Mouse (Mus musculus) thymus, adult 2 months (tissue): ENCODE measurements around the gene Slc25a53. TPM values are rescaled to one million over a fixed set of nuclear protein-coding genes. Genes with fewer than 3 reads are reported as not detected.
"Not testable (repeated sequence)": the region's sequence is repeated elsewhere in the genome, so short reads cannot be mapped to it uniquely, and the experiment has no call there.

Source experiments
- DNase-seq: peaks from one replicate; pipeline ENCODE4 v3.0.0; 2021
- H3K27ac ChIP-seq: fragments of 200-500 bp; 2 replicates; pipeline ENCODE4 v1.5.1; 2012; ENCODE audit warnings: low read length, control low read depth; ENCODE audit not compliant: control insufficient read depth, insufficient read depth
- H3K27me3 ChIP-seq: fragments of 200-500 bp; 2 replicates; pipeline ENCODE4 v1.6.1; 2012; ENCODE audit warnings: mild to moderate bottlenecking, low read length, moderate library complexity, mixed read lengths; ENCODE audit not compliant: control insufficient read depth, insufficient read depth
- H3K36me3 ChIP-seq: fragments of 200-500 bp; 2 replicates; pipeline ENCODE4 v1.6.1; 2012; ENCODE audit warnings: mild to moderate bottlenecking, low read length, moderate library complexity; ENCODE audit not compliant: control insufficient read depth, insufficient read depth
- H3K4me1 ChIP-seq: fragments of 200-500 bp; replicated peaks from 2 replicates; pipeline ENCODE4 v1.6.1; 2012; ENCODE audit warnings: low read length; ENCODE audit not compliant: control insufficient read depth, insufficient read depth
- H3K4me3 ChIP-seq: fragments of 200-500 bp; 2 replicates; pipeline ENCODE4 v1.5.1; 2012; ENCODE audit warnings: mild to moderate bottlenecking, low read length, control low read depth, moderate library complexity; ENCODE audit not compliant: control insufficient read depth, insufficient read depth
- CTCF ChIP-seq: fragments of 200-500 bp; IDR thresholded peaks from 2 replicates; pipeline ENCODE4 v1.5.1; 2012; ENCODE audit warnings: mild to moderate bottlenecking, control low read depth, low read length, moderate library complexity, borderline replicate concordance; ENCODE audit not compliant: control insufficient read depth, poor library complexity, insufficient read depth; ENCODE audit errors: extremely low read depth
- POLR2A ChIP-seq: fragments of 200-500 bp; IDR thresholded peaks from 2 replicates; pipeline ENCODE4 v1.6.1; 2012; ENCODE audit warnings: mild to moderate bottlenecking, low read length, control low read depth, moderate library complexity; ENCODE audit not compliant: control insufficient read depth, poor library complexity, insufficient read depth; ENCODE audit errors: extremely low read depth
- WGBS: fragments of 180-500 bp; shearing (Covaris S2); methylation state at CpG from one replicate; pipeline ENCODE4 v1.1.7; 2018; 5-methylcytosine and 5-hydroxymethylcytosine counted together
- polyA plus RNA-seq: library from polyadenylated mRNA; depleted of rRNA; stranded (reverse); fragments of >200 nt; gene quantifications from 2 replicates; pipeline ENCODE4 v1.2.3, GENCODE M21; 2012; rRNA removed

Slc25a53 gene
- polyA plus RNA-seq, 1 experiment: 8.5 TPM

GRCm38 (mm10) chrX:136959688-136960087 lies 78.4 kb downstream of the Slc25a53 start:
- Histone ChIP-seq H3K4me1 (no peaks in the 10 kb centered on the region), H3K36me3 (no peaks in the 10 kb centered on the region), H3K27ac (no peak overlapping the region), H3K27me3 (no peaks in the 10 kb centered on the region), H3K4me3 (no peak overlapping the region)
- no peak for DNase-seq
- 29% methylated on average over 2 of the region's 2 CpGs for whole genome bisulfite sequencing
- TF ChIP-seq POLR2A (no peak), CTCF (no peak)

GRCm38 (mm10) chrX:136958300-136958699 lies 79.8 kb downstream of the Slc25a53 start:
- not testable (repeated sequence) for H3K4me3 ChIP-seq, H3K36me3 ChIP-seq, H3K27ac ChIP-seq, H3K27me3 ChIP-seq, DNase-seq, H3K4me1 ChIP-seq
- WGBS: 92% methylated on average over 5 of the region's 5 CpGs

GRCm38 (mm10) chrX:136957583-136958279 lies 80.4 kb downstream of the Slc25a53 start:
- not testable (repeated sequence) for H3K4me3 ChIP-seq

GRCm38 (mm10) chrX:136937985-136938384 lies 100.1 kb downstream of the Slc25a53 start:
- Histone ChIP-seq H3K4me1 (no peaks in the 10 kb centered on the region), H3K36me3 (no peaks in the 10 kb centered on the region), H3K27ac (no peak overlapping the region), H3K4me3 (no peak overlapping the region), H3K27me3 (no peaks in the 10 kb centered on the region)
- WGBS: 56% methylated on average over 3 of the region's 3 CpGs
- DNase-seq: no peak
- TF ChIP-seq POLR2A: no peak
- TF ChIP-seq CTCF: no peak

More at GRCm38 (mm10) chrX:136957583-136958279, 80.4 kb downstream of the Slc25a53 start:
- H3K27ac ChIP-seq, H3K36me3 ChIP-seq, DNase-seq, H3K27me3 ChIP-seq, H3K4me1 ChIP-seq: not testable (repeated sequence)
- 57% methylated on average over 13 of the region's 13 CpGs for WGBS

Other genes with a start within 250 kb of the Slc25a53 start
- gene Plp1, start 215.6 kb downstream of the Slc25a53 start, polyA plus RNA-seq: 2.1 and 2.5 TPM in 2 replicates
- gene Rab9b, start 169.5 kb downstream of the Slc25a53 start, polyA plus RNA-seq: not detected in 2 replicates
- gene H2bfm, start 111.0 kb downstream of the Slc25a53 start, polyA plus RNA-seq: not detected in 2 replicates
- not detected in 2 replicates for gene Tmsb15b2, start 62.8 kb downstream of the Slc25a53 start, polyA plus RNA-seq
- gene Tmsb15l, start 61.4 kb downstream of the Slc25a53 start, polyA plus RNA-seq: 0.93 and 1.3 TPM in 2 replicates
- gene Tmsb15b1, start 61.4 kb downstream of the Slc25a53 start, polyA plus RNA-seq: 1.1 and 1.3 TPM in 2 replicates
- 0.41 and 0.65 TPM in 2 replicates for gene Zcchc18, start 45.1 kb downstream of the Slc25a53 start, polyA plus RNA-seq
- 0.75 and 0.88 TPM in 2 replicates for gene Fam199x, start 11.3 kb upstream of the Slc25a53 start, polyA plus RNA-seq
- gene Esx1, start 83.8 kb upstream of the Slc25a53 start, polyA plus RNA-seq: 0.10 TPM in 1 of 2 replicates, not detected in the other